Mouse (Mus musculus) layer of hippocampus, postnatal 14 days (tissue): ENCODE measurements around the gene Gm21764. TPM values are rescaled to one million over a fixed set of nuclear protein-coding genes. Genes with fewer than 3 reads are reported as not detected.
"Not testable (repeated sequence)": the region's sequence is repeated elsewhere in the genome, so short reads cannot be mapped to it uniquely, and the experiment has no call there.

ENCODE experiments used
- DNase-seq, 2 experiments: peaks; one replicate each; pipeline ENCODE4 v3.0.0; 2021 to 2022; ENCODE audit warnings: low spot score in 2 of 2, mixed read lengths in 1 of 2
- long read RNA-seq, 2 experiments: library from polyadenylated mRNA; stranded (forward); transcript quantifications; one replicate each; pipeline ENCODE4 v2.0.0; 2021
- total RNA-seq, 2 experiments: library from RNA; stranded (reverse); gene quantifications; 2 replicates each; pipeline ENCODE4 v1.2.3; 2021

The Gm21764 gene
- not detected for total RNA-seq
- long read RNA-seq, experiment 1, result 0 reads
- long read RNA-seq, experiment 2, result 0 reads

GRCm38 (mm10) chrY:18061712-18062111, at the start of gene Gm21764:
TSS of gene Gm21764 (minus strand) at chrY:18061812.
- DNase-seq, result not testable (repeated sequence)

GRCm38 (mm10) chrY:18088816-18089215, 27.2 kb upstream of the Gm21764 start, which contains the start of gene Ssty1:
TSS of gene Ssty1 (plus strand) at chrY:18089116.
- DNase-seq, result not testable (repeated sequence)

Other genes with a start within 250 kb of the Gm21764 start
- gene Gm21904, start 215.5 kb downstream of the Gm21764 start, total RNA-seq, result not detected
- gene Gm20772, start 187.1 kb downstream of the Gm21764 start, total RNA-seq, result not detected
- not detected for gene Gm20831, start 187.1 kb downstream of the Gm21764 start, total RNA-seq
- gene Srsy, start 124.5 kb downstream of the Gm21764 start, total RNA-seq, result not detected
- gene Ssty1, start 27.3 kb upstream of the Gm21764 start, total RNA-seq, result not detected